Mouse (Mus musculus) heart, postnatal 4 days (tissue): Measurements from ENCODE around the gene Ccna2. TPM values are rescaled to one million over a fixed set of nuclear protein-coding genes. Genes with fewer than 3 reads are reported as not detected.
"Not testable (repeated sequence)": the region's sequence is repeated elsewhere in the genome, so short reads cannot be mapped to it uniquely, and the experiment has no call there.

Experiments used
- DNase-seq: peaks from one replicate; pipeline ENCODE4 v3.0.0; 2021
- total RNA-seq, 2 experiments: library from RNA; stranded (reverse); gene quantifications; 2 replicates each; pipeline ENCODE4 v1.2.3; 2021

The Ccna2 gene
- total RNA-seq: 100 to 1,000 TPM in 1 of 2 experiments, 10 to 100 TPM in 1; 95.4 to 106 TPM

- peak; percentile 99 for DNase-seq
Observed at GRCm38 (mm10) chr3:36571827-36572378, at the start of gene Ccna2. TSS of gene Ccna2 (minus strand) at chr3:36572150.

- no peak for DNase-seq
Observed at GRCm38 (mm10) chr3:36618181-36618580, 46.2 kb upstream of the Ccna2 start.

- DNase-seq: peak; percentile 15
Observed at GRCm38 (mm10) chr3:36613908-36614255, 41.9 kb upstream of the Ccna2 start.

GRCm38 (mm10) chr3:36613202-36613907, 41.4 kb upstream of the Ccna2 start, which contains the start of gene Bbs7:
TSS of gene Bbs7 (minus strand) at chr3:36613477.
- DNase-seq: peak; percentile 95

- DNase-seq: no peak
Observed at GRCm38 (mm10) chr3:36612687-36613086, 40.7 kb upstream of the Ccna2 start.

- no peak for DNase-seq
Observed at GRCm38 (mm10) chr3:36605894-36606783, 34.2 kb upstream of the Ccna2 start.

- DNase-seq: not testable (repeated sequence)
Observed at GRCm38 (mm10) chr3:36599773-36600172, 27.8 kb upstream of the Ccna2 start.

GRCm38 (mm10) chr3:36598811-36599210, 26.9 kb upstream of the Ccna2 start:
- no peak for DNase-seq

GRCm38 (mm10) chr3:36571361-36571826, 556 bp downstream of the Ccna2 start:
- DNase-seq: no peak

- no peak for DNase-seq
Observed at GRCm38 (mm10) chr3:36569836-36570235, 2.1 kb downstream of the Ccna2 start.

GRCm38 (mm10) chr3:36563666-36564065, 8.3 kb downstream of the Ccna2 start:
- DNase-seq: no peak

- no peak for DNase-seq
Observed at GRCm38 (mm10) chr3:36559606-36560005, 12.3 kb downstream of the Ccna2 start.

GRCm38 (mm10) chr3:36557601-36558000, 14.3 kb downstream of the Ccna2 start:
- no peak for DNase-seq

- peak; percentile 96 for DNase-seq
Observed at GRCm38 (mm10) chr3:36552406-36553047, 19.4 kb downstream of the Ccna2 start, which contains the start of gene Exosc9. TSS of gene Exosc9 (plus strand) at chr3:36552606.

- no peak for DNase-seq
Observed at GRCm38 (mm10) chr3:36551851-36552384, 20.0 kb downstream of the Ccna2 start.

GRCm38 (mm10) chr3:36551343-36551742, 20.6 kb downstream of the Ccna2 start:
- DNase-seq: peak; percentile 54

- no peak for DNase-seq
Observed at GRCm38 (mm10) chr3:36544961-36545360, 27.0 kb downstream of the Ccna2 start.

- DNase-seq: no peak
Observed at GRCm38 (mm10) chr3:36541399-36541798, 30.6 kb downstream of the Ccna2 start.

GRCm38 (mm10) chr3:36540756-36541155, 31.2 kb downstream of the Ccna2 start:
- DNase-seq: no peak

- DNase-seq: no peak
Observed at GRCm38 (mm10) chr3:36537701-36538470, 34.1 kb downstream of the Ccna2 start.

GRCm38 (mm10) chr3:36536041-36536440, 35.9 kb downstream of the Ccna2 start:
- no peak for DNase-seq
